Mouse (Mus musculus) liver, embryonic 12.5 days (tissue): Measurements from ENCODE around the gene Nipbl. TPM values are rescaled to one million over a fixed set of nuclear protein-coding genes. Genes with fewer than 3 reads are reported as not detected.

ENCODE experiments used
- ATAC-seq: fragments of 200-750 bp; cut with Nextera tagmentation; 2 replicates; pipeline ENCODE4 v1.8.0; 2017; ENCODE audit warnings: moderate number of reproducible peaks, mild to moderate bottlenecking, moderate library complexity
- H3K27ac ChIP-seq: fragments of 300-500 bp; sonication (generic); 2 replicates; pipeline ENCODE4 v1.5.1; 2016; ENCODE audit warnings: mild to moderate bottlenecking
- H3K27me3 ChIP-seq: fragments of 300-500 bp; sonication (generic); replicated peaks from 2 replicates; pipeline ENCODE4 v1.6.1; 2016; ENCODE audit warnings: mild to moderate bottlenecking, moderate library complexity
- H3K36me3 ChIP-seq: fragments of 300-500 bp; sonication (generic); 2 replicates; pipeline ENCODE4 v1.6.1; 2016; ENCODE audit warnings: mild to moderate bottlenecking, moderate library complexity
- H3K4me1 ChIP-seq: fragments of 300-500 bp; sonication (generic); 2 replicates; pipeline ENCODE4 v1.6.1; 2016
- H3K4me2 ChIP-seq: fragments of 300-500 bp; sonication (generic); 2 replicates; pipeline ENCODE4 v1.6.1; 2016; ENCODE audit warnings: mild to moderate bottlenecking, moderate library complexity
- H3K4me3 ChIP-seq: fragments of 300-500 bp; sonication (generic); 2 replicates; pipeline ENCODE4 v1.5.1; 2016; ENCODE audit warnings: mild to moderate bottlenecking, moderate library complexity
- H3K9ac ChIP-seq: fragments of 300-500 bp; sonication (generic); 2 replicates; pipeline ENCODE4 v1.6.1; 2016; ENCODE audit warnings: mild to moderate bottlenecking, moderate library complexity
- H3K9me3 ChIP-seq: fragments of 300-500 bp; sonication (generic); replicated peaks from 2 replicates; pipeline ENCODE4 v1.6.1; 2016; ENCODE audit warnings: mild to moderate bottlenecking, moderate library complexity
- WGBS: fragments of 180-500 bp; shearing (Covaris S2); methylation state at CpG from one replicate; pipeline ENCODE4 v1.1.7; 2016; ENCODE audit not compliant: insufficient replicate concordance; 5-methylcytosine and 5-hydroxymethylcytosine counted together
- polyA plus RNA-seq: library from polyadenylated mRNA; unstranded; fragments of >200 nt; fragmentation: Nextera tagmentation; extraction: Ambion mirVana; gene quantifications from 2 replicates; pipeline ENCODE4 v1.2.1, GENCODE M21; 2016

The Nipbl gene
- polyA plus RNA-seq, 1 experiment from 2014 or later, result 10.0 TPM

DNA sequence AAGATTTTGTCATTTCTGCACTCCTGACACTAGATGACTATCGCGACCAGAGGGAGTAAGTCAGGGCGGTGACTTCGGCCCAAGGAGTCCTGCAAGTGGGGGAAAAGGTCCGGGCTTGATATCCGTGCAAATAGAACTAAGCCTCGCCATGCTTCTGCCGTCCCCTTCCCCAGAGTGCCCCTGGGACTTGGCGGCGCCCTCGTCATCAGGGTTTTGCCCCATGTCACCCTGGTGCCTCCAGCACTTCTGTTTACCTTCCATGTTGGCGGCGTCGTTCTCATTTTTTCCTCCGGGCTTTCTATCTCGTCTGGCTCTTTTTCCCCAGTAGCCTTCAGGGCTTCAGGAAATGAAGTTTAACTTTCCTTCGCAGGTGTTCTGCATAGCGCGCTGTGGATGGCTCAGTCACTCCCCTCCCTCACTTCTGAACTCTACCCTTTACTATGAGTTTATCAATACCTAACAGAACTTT is 1.7 kb upstream of the Nipbl start:
- Histone ChIP-seq H3K27me3 (no peaks in the 10 kb centered on the region), H3K9me3 (no peaks in the 10 kb centered on the region), H3K9ac (peak overlapping the region; percentile 99), H3K4me1 (peaks cover 33% of the 10 kb centered on the region), H3K27ac (peak overlapping the region; percentile 99), H3K36me3 (no peaks in the 10 kb centered on the region), H3K4me2 (peak overlapping the region; percentile 87), H3K4me3 (peak overlapping the region; percentile 88)
- 1% methylated on average over 19 of the region's 19 CpGs for WGBS
- peak; percentile 38 for ATAC-seq

DNA sequence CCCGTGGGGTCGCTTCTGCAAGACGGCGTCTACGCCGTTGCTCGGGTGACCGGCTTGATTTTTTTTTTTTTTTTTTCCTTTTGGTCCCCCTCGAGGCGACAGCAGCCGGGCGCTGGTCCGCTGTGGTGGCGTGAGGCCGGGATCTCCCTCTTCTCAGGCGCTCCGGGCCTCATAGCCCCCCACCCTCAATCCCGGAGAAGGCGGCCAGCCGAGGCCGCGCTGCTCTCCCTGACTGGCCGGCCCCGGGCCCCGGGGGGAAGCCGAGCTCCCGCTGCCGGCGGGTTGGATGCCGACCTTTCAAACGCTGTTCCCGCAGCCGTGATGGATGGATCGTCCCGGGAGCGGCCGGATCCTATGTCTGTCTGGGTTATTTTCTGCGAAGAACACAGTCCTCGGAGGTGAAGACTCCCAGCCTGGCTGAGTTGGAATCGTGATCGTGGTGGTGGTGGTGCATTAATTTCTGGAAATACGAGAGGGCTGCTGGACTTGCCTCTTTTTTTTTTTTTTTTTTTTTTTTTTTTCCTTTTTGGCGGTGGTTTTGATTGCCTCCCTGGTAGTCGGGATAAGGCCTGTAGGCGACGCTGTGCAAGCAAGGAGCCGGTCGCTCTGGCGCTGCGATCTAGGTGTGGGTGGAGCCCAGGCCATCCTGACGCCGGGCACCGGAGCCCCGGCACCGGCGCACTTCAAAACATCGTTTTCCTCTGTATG is 781 bp upstream of the Nipbl start:
- H3K9ac ChIP-seq, result peak overlapping the region; percentile 99
- WGBS, result under 1% methylated on average over 52 of the region's 57 CpGs
- H3K36me3 ChIP-seq, result no peaks in the 10 kb centered on the region
- peaks cover 33% of the 10 kb centered on the region for H3K4me1 ChIP-seq
- H3K27me3 ChIP-seq, result no peaks in the 10 kb centered on the region
- peak overlapping the region; percentile 88 for H3K4me3 ChIP-seq
- peak; percentile 77 for ATAC-seq
- H3K4me2 ChIP-seq, result peak overlapping the region; percentile 87
- H3K27ac ChIP-seq, result peak overlapping the region; percentile 99
- no peaks in the 10 kb centered on the region for H3K9me3 ChIP-seq

DNA sequence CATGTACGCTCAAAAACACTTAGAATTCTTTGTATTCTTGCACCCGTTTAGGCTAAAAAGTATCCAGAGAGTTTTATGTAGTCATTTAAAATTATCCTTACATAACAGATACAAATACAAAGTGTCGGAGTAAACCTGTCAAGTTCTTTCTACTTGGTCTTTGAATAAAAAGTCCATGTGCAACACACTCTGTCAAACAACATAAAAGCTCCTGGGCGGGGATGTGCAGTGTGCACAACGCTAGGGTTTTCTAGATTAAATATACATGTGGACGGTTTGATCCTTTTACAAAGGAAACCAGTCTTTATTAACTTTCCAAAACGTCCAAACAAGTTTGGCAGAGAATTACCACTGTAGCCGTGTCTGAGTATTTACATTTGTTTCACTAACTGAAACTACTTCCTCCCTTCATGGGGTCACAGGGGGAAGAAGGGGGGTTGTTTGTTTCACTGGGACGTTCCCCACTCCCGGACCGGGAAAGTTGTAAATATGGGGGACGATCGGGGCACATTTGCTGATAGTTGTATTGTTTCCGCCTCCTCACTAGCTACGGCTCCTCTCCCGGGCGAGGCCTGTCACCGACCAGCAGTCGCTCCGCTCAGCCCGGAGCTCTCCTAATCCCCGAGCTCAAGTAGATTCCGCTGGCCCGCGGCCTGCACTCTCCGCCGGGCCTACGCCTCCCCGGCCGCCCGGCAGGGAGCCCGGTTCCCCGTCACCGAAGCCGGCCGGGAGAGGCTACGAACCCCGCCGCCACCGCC is 916 bp downstream of the Nipbl start:
- peak overlapping the region; percentile 87 for H3K4me2 ChIP-seq
- peak overlapping the region; percentile 88 for H3K4me3 ChIP-seq
- ATAC-seq, result peak; percentile 59
- no peaks in the 10 kb centered on the region for H3K9me3 ChIP-seq
- H3K36me3 ChIP-seq, result no peaks in the 10 kb centered on the region
- WGBS, result under 1% methylated on average over 40 of the region's 40 CpGs
- H3K4me1 ChIP-seq, result peaks cover 32% of the 10 kb centered on the region
- H3K27me3 ChIP-seq, result no peaks in the 10 kb centered on the region
- H3K27ac ChIP-seq, result peak overlapping the region; percentile 99
- peak overlapping the region; percentile 99 for H3K9ac ChIP-seq

DNA sequence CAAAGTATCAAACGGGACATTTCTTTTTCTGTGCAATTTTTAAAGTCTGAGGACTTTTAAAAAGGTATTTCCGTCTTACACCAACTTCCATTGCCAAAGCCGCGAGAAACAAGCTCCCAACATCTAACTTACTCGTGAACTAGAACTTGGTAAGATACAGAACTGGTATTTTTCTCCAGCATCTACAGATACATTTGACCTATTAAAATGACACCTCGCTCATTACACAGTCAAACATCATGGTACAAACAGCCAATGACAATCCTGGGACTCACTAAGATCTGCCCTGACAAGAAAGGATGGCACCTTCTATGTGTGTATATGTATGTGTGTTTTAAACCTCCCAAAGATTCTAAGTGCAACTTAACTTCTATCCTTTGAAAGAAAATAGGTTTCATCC is 1.5 kb downstream of the Nipbl start:
- WGBS, result 2% methylated on average over 6 of the region's 6 CpGs
- no peaks in the 10 kb centered on the region for H3K36me3 ChIP-seq
- H3K4me3 ChIP-seq, result peak overlapping the region; percentile 88
- peak overlapping the region; percentile 99 for H3K9ac ChIP-seq
- peak overlapping the region; percentile 87 for H3K4me2 ChIP-seq
- peak; percentile 48; the same call in 1 of the 2 replicates for ATAC-seq
- peaks cover 35% of the 10 kb centered on the region for H3K4me1 ChIP-seq
- no peaks in the 10 kb centered on the region for H3K27me3 ChIP-seq
- peak overlapping the region; percentile 99 for H3K27ac ChIP-seq
- H3K9me3 ChIP-seq, result no peaks in the 10 kb centered on the region

DNA sequence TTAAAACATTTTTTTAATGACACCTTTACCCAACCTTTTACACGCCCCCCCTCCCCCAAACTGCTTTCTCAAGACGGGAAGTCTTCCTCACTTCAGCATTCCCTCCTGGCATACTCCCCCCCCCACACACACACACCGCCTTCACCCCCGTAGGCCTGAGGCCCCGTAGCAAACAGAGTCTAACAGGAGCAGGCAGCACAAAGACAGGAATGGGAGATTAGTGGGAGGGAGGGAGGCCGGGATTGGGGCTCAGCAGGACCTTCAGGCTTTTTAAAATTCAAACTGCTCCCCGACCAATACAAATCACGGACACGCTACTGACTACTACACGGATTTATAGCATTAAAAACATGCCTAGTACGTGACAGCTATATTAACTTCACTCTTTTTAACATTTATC is 2.1 kb downstream of the Nipbl start:
- peak overlapping the region; percentile 99; the same call in 1 of the 2 replicates for H3K27ac ChIP-seq
- ATAC-seq, result no peak
- H3K4me3 ChIP-seq, result peak overlapping the region; percentile 88

DNA sequence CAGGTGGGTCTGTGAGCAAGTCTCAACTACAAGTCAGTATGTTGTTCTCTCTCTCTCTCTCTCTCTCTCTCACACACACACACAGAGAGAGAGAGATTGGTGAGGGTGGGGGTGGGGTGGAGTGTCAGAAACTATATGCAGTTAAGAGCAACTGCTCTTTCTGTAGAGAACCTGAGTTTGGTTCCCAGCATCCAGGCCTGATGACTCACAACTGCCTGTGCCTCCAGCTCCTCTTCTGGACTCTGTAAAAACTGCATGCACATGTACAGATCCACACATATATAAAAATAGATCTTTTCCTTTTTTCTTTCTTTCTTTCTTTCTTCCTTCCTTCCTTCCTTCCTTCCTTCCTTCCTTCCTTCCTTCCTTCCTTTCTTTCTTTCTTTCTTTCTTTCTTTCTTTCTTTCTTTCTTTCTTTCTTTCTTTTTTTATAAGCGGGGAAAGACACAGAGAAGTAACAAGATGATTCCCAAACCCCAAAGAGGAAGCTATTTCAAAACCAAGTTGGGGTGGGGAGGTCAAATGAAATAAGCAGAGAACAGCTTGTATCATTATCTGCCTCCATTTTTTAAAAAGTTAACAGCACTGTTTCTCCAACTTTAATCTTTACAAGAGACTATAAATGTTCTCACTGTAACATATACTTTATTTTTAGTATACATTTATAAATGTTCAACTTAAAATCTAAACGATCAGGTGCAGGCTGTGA is 10.9 kb downstream of the Nipbl start:
- WGBS, result 56% methylated on average over 2 of the region's 2 CpGs
- no peaks in the 10 kb centered on the region for H3K9me3 ChIP-seq

More for the DNA sequence above, 2.1 kb downstream of the Nipbl start:
- Histone ChIP-seq H3K27me3 (no peaks in the 10 kb centered on the region), H3K9me3 (no peaks in the 10 kb centered on the region), H3K4me1 (peaks cover 31% of the 10 kb centered on the region), H3K36me3 (no peaks in the 10 kb centered on the region), H3K9ac (peak overlapping the region; percentile 99), H3K4me2 (peak overlapping the region; percentile 87)
- 2% methylated on average over 11 of the region's 11 CpGs for whole genome bisulfite sequencing

DNA sequence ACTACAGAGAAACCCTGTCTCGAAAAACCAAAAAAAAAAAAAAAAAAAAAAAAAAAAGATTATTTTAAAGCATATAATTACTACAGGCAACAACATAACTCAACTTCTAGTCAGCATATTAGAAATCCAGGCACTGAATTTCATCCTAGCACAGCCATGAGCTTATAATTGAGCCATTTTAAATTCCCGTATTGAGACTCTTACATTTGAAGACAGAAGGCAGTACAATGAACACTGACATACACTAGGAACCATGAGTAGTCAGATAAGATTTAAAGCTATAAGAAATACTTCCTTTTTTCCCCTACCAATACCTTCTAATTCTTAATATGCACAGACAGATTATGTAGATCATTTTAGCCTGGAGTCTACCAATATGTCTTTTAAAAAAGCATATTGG is 11.7 kb downstream of the Nipbl start:
- Histone ChIP-seq H3K4me2 (no peak overlapping the region), H3K9ac (no peak overlapping the region), H3K4me3 (no peak overlapping the region), H3K27me3 (no peaks in the 10 kb centered on the region), H3K4me1 (peaks cover 23% of the 10 kb centered on the region), H3K9me3 (no peaks in the 10 kb centered on the region), H3K36me3 (no peaks in the 10 kb centered on the region), H3K27ac (no peak overlapping the region)
- ATAC-seq, result no peak
- WGBS, result 74% methylated on average over 2 of the region's 2 CpGs

More for the DNA sequence above, 10.9 kb downstream of the Nipbl start:
- no peaks in the 10 kb centered on the region for H3K27me3 ChIP-seq
- H3K4me3 ChIP-seq, result no peak overlapping the region
- H3K4me1 ChIP-seq, result peaks cover 31% of the 10 kb centered on the region
- ATAC-seq, result no peak
- no peak overlapping the region for H3K4me2 ChIP-seq
- H3K9ac ChIP-seq, result no peak overlapping the region
- H3K27ac ChIP-seq, result no peak overlapping the region
- H3K36me3 ChIP-seq, result no peaks in the 10 kb centered on the region

DNA sequence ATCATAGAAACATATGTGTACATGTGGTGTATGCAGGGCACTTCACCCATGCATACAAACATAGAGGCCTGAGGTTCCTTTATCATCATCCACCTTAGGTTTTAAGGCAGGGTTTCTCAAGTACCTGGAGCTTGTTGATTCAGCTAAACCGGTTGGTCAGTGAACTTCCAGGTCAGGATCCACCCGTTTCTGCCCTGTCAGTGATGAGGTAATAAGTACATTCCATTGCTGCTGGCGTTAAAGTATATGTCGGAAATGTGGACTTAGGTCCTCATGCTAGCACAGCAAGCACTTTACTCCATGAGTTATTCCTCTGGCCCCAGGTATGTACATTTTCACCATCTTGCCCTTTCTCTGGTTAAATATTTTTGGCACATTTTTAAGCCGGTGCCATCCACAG is 14.8 kb downstream of the Nipbl start:
- Histone ChIP-seq H3K27ac (no peak overlapping the region), H3K9ac (no peak overlapping the region), H3K4me3 (no peak overlapping the region), H3K4me1 (peaks cover 23% of the 10 kb centered on the region), H3K4me2 (no peak overlapping the region), H3K27me3 (no peaks in the 10 kb centered on the region), H3K36me3 (no peaks in the 10 kb centered on the region), H3K9me3 (no peaks in the 10 kb centered on the region)
- ATAC-seq, result no peak
- 74% methylated on average over 5 of the region's 5 CpGs for WGBS

DNA sequence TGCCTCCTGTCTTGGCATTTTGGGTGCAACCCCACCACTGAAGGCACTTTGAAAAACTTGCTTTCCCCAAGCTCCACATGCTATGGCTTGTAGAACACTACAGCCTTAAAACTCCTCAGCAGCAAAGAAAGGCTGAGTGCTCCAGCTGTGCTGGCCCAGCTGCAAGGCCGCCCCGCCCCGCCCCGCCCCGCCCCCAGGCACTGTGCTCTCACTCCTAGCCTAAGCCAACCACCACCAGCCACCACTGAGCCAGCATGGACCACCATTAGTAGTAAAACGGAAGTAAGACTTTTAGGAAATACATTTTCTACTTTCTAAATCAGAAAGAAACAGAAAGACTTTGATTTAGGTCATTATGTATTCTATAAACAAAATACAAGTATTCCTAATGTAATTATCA is 23.4 kb downstream of the Nipbl start:
- Histone ChIP-seq H3K4me3 (no peak overlapping the region), H3K36me3 (no peaks in the 10 kb centered on the region), H3K27me3 (no peaks in the 10 kb centered on the region), H3K9me3 (no peaks in the 10 kb centered on the region), H3K4me1 (peaks cover 24% of the 10 kb centered on the region), H3K27ac (no peak overlapping the region), H3K4me2 (no peak overlapping the region), H3K9ac (no peak overlapping the region)
- 20% methylated on average over 6 of the region's 6 CpGs for WGBS
- ATAC-seq, result peak; percentile 73

DNA sequence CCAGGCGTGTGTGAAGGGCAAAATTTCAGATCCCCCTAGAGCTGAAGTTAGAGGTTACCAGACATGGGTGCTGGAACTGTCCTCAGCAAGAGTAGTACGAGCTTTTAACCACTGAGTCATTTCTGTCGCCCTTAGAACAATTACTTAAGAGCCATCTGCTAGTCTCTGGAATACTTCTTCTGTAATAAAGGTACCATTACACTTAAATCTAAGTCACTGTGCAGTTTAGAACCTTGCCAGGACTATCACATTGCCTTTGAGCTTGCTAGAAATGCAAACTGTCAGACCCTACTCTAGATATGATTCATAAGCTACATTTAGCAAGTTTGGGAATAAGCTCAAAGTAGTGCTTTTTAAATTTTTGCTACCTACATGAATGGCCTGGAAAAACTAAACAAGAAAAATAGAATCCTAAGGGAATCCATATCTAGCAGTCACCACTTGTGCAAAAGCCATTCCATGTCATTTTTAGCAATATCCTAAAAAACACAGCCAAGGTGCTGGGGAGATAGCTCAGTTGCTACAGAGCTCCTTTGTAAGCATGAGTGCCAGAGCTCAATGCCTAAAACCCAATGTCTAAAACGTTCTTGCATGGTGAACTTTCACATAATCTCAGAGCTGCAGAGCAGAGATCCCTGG is 27.6 kb downstream of the Nipbl start:
- H3K4me2 ChIP-seq, result no peak overlapping the region
- ATAC-seq, result no peak
- H3K9me3 ChIP-seq, result no peaks in the 10 kb centered on the region
- H3K36me3 ChIP-seq, result no peaks in the 10 kb centered on the region
- no peaks in the 10 kb centered on the region for H3K27me3 ChIP-seq
- H3K4me3 ChIP-seq, result no peak overlapping the region
- no peak overlapping the region for H3K9ac ChIP-seq
- WGBS, result 66% methylated on average over 4 of the region's 4 CpGs
- H3K27ac ChIP-seq, result no peak overlapping the region
- peaks cover 47% of the 10 kb centered on the region for H3K4me1 ChIP-seq

DNA sequence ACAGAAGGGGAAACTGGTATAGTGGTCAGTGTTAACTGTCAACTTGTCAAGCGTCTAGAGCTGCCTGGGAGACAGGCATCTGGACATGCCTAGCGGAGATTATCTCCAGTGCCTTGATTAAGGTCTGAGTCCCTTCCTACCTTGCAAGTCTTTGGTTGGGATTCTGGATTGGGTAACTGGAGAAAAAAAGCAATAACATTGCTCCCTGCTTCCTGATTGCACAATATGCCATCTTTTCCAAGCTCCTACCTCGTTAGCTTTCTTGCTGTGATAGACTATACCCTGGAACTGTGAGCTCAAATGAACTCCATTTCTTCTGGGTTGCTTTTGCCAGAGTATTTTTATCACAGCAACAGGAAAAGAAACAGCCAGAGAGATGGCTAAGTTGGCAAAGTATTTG is 30.9 kb downstream of the Nipbl start:
- H3K4me1 ChIP-seq, result peaks cover 45% of the 10 kb centered on the region
- WGBS, result 44% methylated on average over 3 of the region's 3 CpGs
- H3K4me3 ChIP-seq, result no peak overlapping the region
- no peak overlapping the region for H3K27ac ChIP-seq
- H3K27me3 ChIP-seq, result no peaks in the 10 kb centered on the region
- no peak for ATAC-seq
- H3K4me2 ChIP-seq, result no peak overlapping the region
- H3K9me3 ChIP-seq, result no peaks in the 10 kb centered on the region
- no peaks in the 10 kb centered on the region for H3K36me3 ChIP-seq
- no peak overlapping the region for H3K9ac ChIP-seq
